Mouse (Mus musculus): ENCODE results near the gene Sez6.
A peak's percentile ranks its signal among the peaks of the same experiment; 100 is the strongest.

The Sez6 gene

DNA sequence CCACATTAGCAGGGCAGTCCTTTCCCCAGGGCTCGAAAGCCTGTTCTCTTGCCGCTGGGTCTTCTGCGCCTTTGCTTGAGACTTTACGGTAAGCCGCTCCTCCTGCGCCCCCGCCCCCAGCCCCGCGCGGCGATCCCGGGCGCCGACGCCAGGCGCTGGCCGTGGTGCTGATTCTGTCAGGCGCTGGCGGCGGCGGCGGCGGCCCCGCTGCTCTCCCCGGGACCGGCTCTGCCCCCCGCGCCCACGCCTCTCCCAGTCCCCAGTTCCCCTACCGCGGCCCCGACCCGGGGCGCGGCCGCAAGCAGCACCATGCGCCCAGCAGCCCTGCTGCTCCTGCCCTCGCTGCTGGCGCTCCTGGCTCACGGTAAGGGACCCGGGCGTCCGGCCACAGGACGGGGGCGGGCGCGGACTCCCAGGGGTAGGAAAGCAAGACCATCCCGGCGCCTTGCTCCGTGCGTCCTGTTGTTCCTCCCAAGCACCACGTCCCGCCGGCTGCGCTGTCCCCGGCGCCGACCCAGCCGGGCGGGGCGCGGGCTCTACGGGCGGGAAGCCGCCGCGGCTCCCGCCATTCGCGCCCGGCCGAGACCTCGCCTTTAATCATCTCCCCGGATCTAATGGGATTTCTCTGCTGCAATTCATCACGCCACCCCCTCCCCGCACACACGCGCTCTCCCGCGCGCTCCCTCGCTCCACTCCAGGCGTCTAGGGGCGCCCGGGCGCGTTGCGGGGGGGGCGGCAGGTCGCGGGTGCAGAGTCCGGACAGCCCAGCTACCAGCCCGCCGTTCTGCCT lies at the start of gene Sez6:
Gene Sez6, plus strand, starts transcription at position 50 of the 790 bp plus-strand sequence.
- DNase-seq (ENCODE audit: extremely low spot score, low spot score) = peak; percentile 85

GRCm38 (mm10) chr11:77884524-77885245 lies 45.9 kb upstream of the Sez6 start:
- DNase-seq (ENCODE audit: extremely low spot score, low spot score) = peak; percentile 27

- DNase-seq (ENCODE audit: extremely low spot score, low spot score) = peak; percentile 64
Observed at GRCm38 (mm10) chr11:77885246-77885575, 45.4 kb upstream of the Sez6 start.

- DNase-seq (ENCODE audit: extremely low spot score, low spot score) = peak; percentile 57
Observed at GRCm38 (mm10) chr11:77887373-77887960, 43.1 kb upstream of the Sez6 start.

- no peak for DNase-seq (ENCODE audit: extremely low spot score, low spot score)
Observed at GRCm38 (mm10) chr11:77888846-77889245, 41.8 kb upstream of the Sez6 start.

DNA sequence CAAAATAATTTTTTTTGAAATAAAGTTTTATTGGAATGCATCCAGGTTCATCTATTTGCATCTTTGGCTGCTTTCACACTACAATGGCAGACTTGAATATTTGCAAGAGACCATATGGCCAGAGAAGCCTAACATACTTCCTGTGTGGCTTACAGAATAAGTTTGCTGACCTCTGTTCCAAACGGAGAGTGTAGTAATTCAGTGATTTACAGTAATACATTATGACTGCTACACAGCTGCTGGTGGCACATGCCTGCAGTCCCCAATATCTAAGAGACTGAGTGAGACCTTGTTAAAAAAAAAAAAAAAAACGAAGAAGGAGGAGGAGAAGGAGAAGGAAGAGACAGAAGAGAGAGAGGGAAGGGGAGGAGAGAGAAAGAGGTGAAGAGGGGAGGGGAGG lies 41.1 kb upstream of the Sez6 start:
- no peak for DNase-seq (ENCODE audit: extremely low spot score, low spot score)

DNA sequence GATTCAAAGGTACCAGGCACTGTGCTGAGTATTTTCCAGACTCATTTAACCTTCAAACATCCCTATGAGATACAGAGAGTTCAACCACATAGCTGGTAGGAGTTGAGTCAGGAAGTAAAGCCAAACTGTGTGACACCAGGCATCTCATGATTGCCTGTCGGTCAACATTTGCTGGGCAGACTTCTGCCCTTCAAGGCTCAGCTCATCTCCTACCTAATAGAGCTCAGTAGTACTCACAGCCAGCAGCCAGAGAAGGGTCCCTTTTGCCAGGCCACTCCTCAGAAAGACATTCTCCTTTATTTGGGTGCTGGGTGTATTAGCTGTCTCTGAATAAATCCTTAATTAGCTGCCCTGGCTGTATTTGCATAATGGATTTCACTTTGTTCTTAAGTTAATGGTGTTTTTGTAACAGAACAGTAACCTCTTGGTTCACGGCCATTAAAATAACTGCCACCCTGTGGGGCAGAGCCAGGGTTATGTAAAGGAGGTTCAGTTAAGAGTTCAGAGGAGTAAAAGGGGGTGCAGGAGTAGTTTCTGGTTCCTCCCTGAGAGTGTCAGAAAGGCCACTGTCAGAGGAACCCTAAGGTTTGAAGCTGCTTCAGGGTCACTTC lies 39.8 kb upstream of the Sez6 start:
- DNase-seq (ENCODE audit: extremely low spot score, low spot score) = no peak

DNA sequence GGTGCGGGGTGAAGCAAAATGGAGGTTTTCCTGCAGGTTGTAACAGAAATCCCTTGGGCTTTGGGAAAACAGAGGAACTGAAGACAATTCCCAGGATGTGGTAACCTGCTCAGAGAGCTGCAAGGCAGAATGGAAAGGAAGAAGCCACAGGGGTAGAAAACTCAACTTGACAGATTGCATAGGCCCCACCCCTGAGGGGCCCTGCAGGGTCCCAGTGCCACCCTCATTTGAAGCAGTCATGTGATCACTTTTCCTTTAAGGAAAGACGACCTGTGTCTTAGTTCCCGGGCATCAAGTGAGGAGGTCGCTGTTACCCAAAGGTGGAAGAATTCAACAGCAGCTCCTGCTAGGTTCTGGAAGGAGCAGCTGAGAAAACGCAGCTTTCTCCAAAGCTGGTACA lies 37.7 kb upstream of the Sez6 start:
- DNase-seq (ENCODE audit: extremely low spot score, low spot score) = no peak

GRCm38 (mm10) chr11:77893283-77893682 lies 37.3 kb upstream of the Sez6 start:
- no peak for DNase-seq (ENCODE audit: extremely low spot score, low spot score)

DNA sequence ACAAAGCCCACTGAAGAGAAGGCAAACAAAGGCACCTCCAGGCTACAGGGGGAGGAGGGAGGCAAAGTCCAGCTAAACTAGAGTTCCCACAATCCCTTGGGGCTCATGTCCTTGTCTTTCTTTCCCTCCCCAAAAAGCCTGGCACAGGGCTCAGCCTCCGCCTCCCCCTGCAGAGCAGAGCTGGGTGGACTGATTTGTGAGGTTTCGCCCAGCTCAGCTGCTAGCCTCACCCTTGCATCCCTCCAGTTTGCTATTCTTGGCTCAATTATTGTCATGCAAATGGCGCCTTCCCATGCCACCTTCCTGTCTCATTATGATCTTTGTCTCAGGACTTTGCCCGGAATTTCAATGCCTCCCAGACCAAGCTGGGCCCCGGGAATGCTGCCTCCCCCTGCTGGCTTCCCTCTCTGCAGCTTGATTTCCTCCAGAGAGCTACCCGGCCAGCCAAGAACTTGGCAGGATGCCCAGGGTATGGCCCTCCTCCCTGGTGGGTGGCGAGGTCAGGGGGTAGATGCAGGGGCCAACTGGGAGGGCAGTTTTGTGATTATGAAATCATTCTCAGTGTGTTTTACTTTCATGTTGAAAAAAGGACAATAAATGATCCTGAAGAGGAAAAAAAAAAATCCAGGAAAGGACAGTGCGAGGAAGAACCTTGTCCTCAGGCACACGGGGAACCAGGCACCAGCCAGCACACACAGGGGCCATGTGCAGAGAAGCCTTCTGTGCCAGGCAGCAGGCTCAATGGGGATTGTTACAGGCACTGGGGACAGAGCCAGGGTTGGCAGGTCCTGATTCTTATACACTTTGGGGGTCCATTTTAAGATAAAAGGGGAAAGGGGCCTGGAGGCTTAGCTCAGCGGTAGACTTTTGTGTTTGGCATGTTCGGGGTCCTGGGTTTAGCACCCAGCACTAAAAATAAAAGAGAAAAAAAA lies 36.5 kb upstream of the Sez6 start, which contains the start of gene Pipox:
Gene Pipox, minus strand, starts transcription at position 310 of the 932 bp plus-strand sequence.
- DNase-seq (ENCODE audit: extremely low spot score, low spot score) = peak; percentile 72

- no peak for DNase-seq (ENCODE audit: extremely low spot score, low spot score)
Observed at GRCm38 (mm10) chr11:77894967-77895366, 35.6 kb upstream of the Sez6 start.

- DNase-seq (ENCODE audit: extremely low spot score, low spot score) = no peak
Observed at GRCm38 (mm10) chr11:77896011-77896410, 34.6 kb upstream of the Sez6 start.

DNA sequence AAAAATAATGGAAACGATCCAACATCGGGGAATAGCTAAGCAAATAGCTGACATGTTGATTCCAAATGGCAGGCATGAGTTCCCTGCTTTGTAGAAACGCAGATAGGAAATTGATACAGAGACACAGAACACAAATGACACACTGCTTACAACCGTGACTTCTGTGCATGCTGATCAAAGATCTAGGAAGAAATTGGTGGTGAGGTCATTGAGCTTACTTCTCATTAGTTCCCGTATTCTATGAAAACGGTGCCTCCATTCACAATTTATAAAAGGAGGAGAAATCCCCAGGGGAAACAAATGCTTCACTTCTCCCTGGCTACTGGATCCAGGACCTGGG lies 34.1 kb upstream of the Sez6 start:
- DNase-seq (ENCODE audit: extremely low spot score, low spot score) = no peak

DNA sequence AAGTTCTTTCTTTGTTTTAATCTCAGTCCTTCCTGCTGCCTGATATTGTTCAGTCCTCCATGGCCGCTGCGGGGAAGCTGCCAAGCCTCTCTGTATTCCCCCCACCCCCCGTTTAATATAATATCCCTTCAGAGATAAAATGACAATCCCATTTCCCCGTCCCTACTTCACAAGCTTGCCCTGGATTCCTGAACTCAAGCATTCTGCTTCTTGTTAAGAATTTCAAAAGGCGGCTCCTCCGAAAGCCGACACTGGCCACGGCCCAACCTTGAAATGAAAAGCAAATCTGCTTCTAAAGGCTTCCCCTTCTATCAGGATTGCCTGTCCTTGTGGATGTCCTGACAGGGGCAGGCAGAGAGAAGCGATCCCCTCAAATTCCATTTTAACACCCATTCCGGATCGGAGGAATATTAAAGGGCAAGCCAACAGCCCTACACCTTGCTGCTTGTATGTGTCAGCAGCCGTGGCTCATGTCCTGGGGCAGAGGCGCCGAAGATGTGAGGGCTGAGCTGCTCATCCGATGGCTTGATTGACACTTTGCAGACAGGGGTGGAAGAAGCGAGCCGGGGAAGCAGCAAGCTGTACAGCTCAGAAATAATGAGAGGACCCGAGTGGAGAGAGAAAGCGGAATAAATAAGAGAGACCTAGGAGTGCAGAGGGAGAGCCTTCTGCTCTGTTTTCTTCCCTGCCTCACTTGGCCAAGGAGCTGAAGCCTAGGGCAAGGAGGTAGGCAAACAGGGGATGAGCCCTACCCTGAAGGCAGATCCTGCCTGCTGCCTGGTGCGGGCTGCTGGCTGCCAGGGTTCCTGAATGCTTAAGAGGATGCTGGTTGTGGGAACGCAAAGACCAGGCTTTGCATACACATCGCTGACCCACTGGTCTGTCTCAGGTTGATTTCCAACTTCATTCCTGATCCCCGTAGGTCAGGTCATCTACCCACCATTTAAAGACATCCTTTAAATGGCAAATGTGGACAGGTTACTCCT lies 33.5 kb upstream of the Sez6 start:
- DNase-seq (ENCODE audit: extremely low spot score, low spot score) = no peak

- no peak for DNase-seq (ENCODE audit: extremely low spot score, low spot score)
Observed at GRCm38 (mm10) chr11:77900187-77900586, 30.4 kb upstream of the Sez6 start.

- DNase-seq (ENCODE audit: extremely low spot score, low spot score) = no peak
Observed at GRCm38 (mm10) chr11:77900696-77901095, 29.9 kb upstream of the Sez6 start.

- DNase-seq (ENCODE audit: extremely low spot score, low spot score) = no peak
Observed at GRCm38 (mm10) chr11:77901366-77901765, 29.2 kb upstream of the Sez6 start.

- no peak for DNase-seq (ENCODE audit: extremely low spot score, low spot score)
Observed at GRCm38 (mm10) chr11:77901775-77902355, 28.7 kb upstream of the Sez6 start.

- DNase-seq (ENCODE audit: extremely low spot score, low spot score) = no peak
Observed at GRCm38 (mm10) chr11:77903761-77904160, 26.8 kb upstream of the Sez6 start.

Measured in neural tube, embryonic 10.5 days (tissue).